Mouse (Mus musculus) forebrain, embryonic 14.5 days (tissue): ENCODE results near the gene Pten. TPM values are rescaled to one million over a fixed set of nuclear protein-coding genes. Genes with fewer than 3 reads are reported as not detected.
A peak's percentile ranks its signal among the peaks of the same experiment; 100 is the strongest.

Experiments
- ATAC-seq: fragments of 200-750 bp; cut with Nextera tagmentation; 2 replicates; pipeline ENCODE4 v1.8.0; 2017; ENCODE audit warnings: mild to moderate bottlenecking, moderate library complexity
- DNase-seq: peaks from one replicate; pipeline ENCODE4 v3.0.0-alpha.2; 2015; ENCODE audit warnings: low spot score
- H3K27ac ChIP-seq: fragments of 300-500 bp; sonication (generic); 2 replicates; pipeline ENCODE4 v1.5.1; 2014; ENCODE audit warnings: low read depth, mild to moderate bottlenecking, control low read depth, low read length, moderate library complexity
- H3K27me3 ChIP-seq: fragments of 300-500 bp; sonication (generic); replicated peaks from 2 replicates; pipeline ENCODE4 v1.6.1; 2014; ENCODE audit warnings: low read length, control low read depth, mixed read lengths; ENCODE audit not compliant: control insufficient read depth, insufficient read depth
- H3K36me3 ChIP-seq: fragments of 300-500 bp; sonication (generic); 2 replicates; pipeline ENCODE4 v1.6.1; 2014; ENCODE audit warnings: low read length, control low read depth; ENCODE audit not compliant: control insufficient read depth, insufficient read depth
- H3K4me1 ChIP-seq: fragments of 300-500 bp; sonication (generic); 2 replicates; pipeline ENCODE4 v1.6.1; 2014; ENCODE audit warnings: antibody characterized with exemption, low read length, control low read depth; ENCODE audit not compliant: control insufficient read depth, insufficient read depth
- H3K4me2 ChIP-seq: fragments of 300-500 bp; sonication (generic); 2 replicates; pipeline ENCODE4 v1.6.1; 2014; ENCODE audit warnings: mild to moderate bottlenecking, control low read depth, low read length
- H3K4me3 ChIP-seq: fragments of 300-500 bp; sonication (generic); 2 replicates; pipeline ENCODE4 v1.5.1; 2014; ENCODE audit warnings: low read depth, low read length, control low read depth
- H3K9ac ChIP-seq: fragments of 300-500 bp; sonication (generic); 2 replicates; pipeline ENCODE4 v1.6.1; 2014; ENCODE audit warnings: mild to moderate bottlenecking, low read length, control low read depth, moderate library complexity
- H3K9me3 ChIP-seq: fragments of 300-500 bp; sonication (generic); replicated peaks from 2 replicates; pipeline ENCODE4 v1.6.1; 2016; ENCODE audit warnings: low read length, control low read depth, mixed read lengths; ENCODE audit not compliant: control insufficient read depth
- WGBS: fragments of 180-500 bp; shearing (Covaris S2); extraction: QIAGEN DNeasy Blood & Tissue Kit; methylation state at CpG from one replicate; pipeline ENCODE4 v1.1.7; 2014; 5-methylcytosine and 5-hydroxymethylcytosine counted together
- polyA plus RNA-seq: library from polyadenylated mRNA; unstranded; fragments of >200 nt; fragmentation: Nextera tagmentation; extraction: Ambion mirVana; gene quantifications from 2 replicates; pipeline ENCODE4 v1.2.1, GENCODE M21; 2014

Gene Pten
- 15.6 and 18.3 TPM in 2 replicates for polyA plus RNA-seq

DNA sequence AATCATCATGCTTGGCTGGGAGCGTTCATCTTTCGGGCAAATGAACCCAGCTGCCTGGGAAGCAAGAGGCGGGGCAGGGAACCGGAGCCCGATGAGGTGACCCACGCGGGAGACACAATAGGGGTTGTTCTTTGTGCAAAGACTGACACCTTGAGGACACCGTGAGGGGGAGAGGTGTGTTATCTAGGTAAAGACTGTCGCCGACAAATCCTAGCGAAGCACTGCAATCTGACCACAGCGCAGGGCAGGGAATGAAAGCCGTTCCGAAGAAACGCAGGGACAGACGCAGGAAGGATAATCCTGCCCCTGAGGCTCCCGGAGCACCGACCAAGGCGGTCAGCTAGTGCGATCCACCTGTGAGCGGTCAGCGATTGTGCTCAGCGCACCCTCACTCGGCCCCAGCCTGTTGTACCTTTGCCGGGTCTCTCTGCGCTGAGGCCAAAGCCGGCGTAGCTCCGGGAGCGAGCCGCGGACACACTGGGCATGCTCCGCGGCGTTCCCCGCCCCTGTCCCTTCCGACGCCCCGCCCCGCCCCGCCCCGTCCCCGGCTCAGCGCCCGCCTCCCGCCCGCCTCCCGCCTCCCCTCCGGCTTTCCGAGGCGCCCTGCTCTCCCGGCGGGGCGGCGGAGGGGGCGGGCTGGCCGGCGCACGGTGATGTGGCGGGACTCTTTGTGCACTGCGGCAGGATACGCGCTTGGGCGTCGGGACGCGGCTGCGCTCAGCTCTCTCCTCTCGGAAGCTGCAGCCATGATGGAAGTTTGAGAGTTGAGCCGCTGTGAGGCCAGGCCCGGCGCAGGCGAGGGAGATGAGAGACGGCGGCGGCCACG is at the start of gene Pten:
TSS of gene Pten (plus strand) at position 598 of the 826 bp plus-strand sequence.
- Histone ChIP-seq H3K9ac (peak within 1 kb of the TSS; percentile 99), H3K9me3 (no peaks in the 10 kb centered on the region), H3K4me1 (peaks cover 19% of the 10 kb centered on the region), H3K36me3 (no peaks in the 10 kb centered on the region), H3K27ac (peak within 1 kb of the TSS; percentile 99), H3K4me2 (peak within 1 kb of the TSS; percentile 89), H3K4me3 (peak within 1 kb of the TSS; percentile 98), H3K27me3 (no peaks in the 10 kb centered on the region)
- ATAC-seq (peak; percentile 90), DNase-seq (peak; percentile 96)
- under 1% methylated on average over 65 of the region's 77 CpGs for WGBS

DNA sequence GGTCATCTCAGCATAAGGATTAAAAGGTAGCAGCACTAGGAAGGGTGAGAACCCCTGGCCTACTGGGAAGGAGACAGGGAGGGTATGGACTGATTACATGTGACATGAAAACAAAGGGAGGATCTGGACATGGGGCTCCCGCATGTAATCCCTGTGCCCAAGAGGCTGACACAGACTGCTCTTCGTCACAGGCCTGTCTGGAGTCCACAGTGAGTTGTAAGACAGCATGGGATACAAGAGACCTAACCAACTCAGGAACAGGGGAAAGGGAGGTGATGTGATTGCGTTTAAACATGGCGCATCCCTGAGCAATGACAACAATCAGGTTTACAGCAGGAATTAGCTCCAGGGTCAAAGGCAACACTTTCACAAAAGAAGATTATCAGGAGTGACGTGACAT is 48.3 kb upstream of the Pten start:
- Histone ChIP-seq H3K4me2 (no peak overlapping the region), H3K4me3 (no peak overlapping the region), H3K36me3 (peaks cover 21% of the 10 kb centered on the region), H3K27me3 (no peaks in the 10 kb centered on the region), H3K9ac (no peak overlapping the region), H3K27ac (no peak overlapping the region), H3K9me3 (no peaks in the 10 kb centered on the region), H3K4me1 (peaks cover 12% of the 10 kb centered on the region; the same call in 1 of the 2 replicates)
- WGBS = 90% methylated on average over 5 of the region's 5 CpGs
- no peak for ATAC-seq
- no peak for DNase-seq

DNA sequence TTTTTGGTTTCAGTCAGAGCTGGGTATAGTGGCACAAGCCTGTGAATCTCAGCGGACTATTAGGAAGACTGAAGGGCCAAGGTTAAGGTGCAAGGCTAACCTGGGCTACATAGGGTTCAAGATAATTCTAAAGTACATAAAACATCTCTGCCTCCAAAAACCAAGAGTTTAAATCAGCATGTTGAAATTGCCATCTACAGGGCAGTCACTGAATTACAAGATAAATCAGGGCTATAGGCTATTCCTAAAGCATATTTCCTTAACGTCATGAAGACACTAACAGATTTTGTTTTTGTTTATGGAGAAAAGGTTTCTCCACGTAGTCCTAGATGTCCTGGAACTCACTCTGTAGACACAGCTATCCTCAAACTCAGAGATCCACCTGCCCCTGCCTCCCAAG is 47.0 kb upstream of the Pten start:
- DNase-seq = peak; percentile 47
- no peak for ATAC-seq
- WGBS = 68% methylated on average over 3 of the region's 3 CpGs
- Histone ChIP-seq H3K9me3 (no peaks in the 10 kb centered on the region), H3K4me2 (no peak overlapping the region), H3K9ac (no peak overlapping the region), H3K36me3 (peaks cover 8% of the 10 kb centered on the region; the same call in 1 of the 2 replicates), H3K4me3 (no peak overlapping the region), H3K27ac (no peak overlapping the region), H3K4me1 (peaks cover 12% of the 10 kb centered on the region; the same call in 1 of the 2 replicates), H3K27me3 (no peaks in the 10 kb centered on the region)

DNA sequence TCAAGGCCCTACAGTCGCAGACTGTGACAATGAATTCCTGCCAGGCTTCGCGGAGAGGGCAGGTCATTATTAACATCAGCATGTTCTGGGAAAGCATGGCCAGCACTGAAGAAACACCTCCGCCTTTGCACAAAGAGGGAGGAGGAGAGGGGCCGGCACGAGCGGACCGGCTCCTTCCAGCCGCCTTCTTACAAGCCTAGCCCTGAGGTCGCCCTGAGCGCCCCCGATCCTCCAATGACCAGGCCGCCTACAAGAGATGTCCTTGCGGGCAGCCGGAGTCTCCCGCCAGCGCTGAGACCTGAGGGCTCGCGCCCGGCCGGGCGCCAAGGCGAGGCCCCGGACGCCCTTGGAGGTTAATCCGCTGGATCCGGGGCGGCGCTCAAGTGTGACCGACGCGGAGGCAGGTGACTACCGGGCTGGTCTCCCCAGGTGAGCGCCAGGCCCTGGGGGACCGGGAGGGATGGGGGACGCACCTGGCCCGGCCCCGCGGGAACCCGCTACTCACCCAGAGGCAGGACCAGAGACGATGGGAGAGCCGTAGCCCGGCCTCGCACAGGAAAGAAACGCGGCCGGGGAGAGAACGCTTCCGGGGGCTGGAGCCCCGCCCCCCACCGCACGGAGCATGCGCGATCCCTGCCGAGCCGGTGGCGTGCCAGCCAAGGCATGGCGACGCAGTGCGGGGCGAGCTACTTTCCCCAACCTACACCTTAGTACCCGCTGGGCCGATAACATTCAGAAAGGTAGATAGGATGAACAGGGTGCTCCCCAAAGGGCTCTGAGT is 45.3 kb upstream of the Pten start:
- Histone ChIP-seq H3K27me3 (no peaks in the 10 kb centered on the region), H3K4me2 (peak overlapping the region; percentile 74), H3K4me3 (peak overlapping the region; percentile 78), H3K4me1 (peaks cover 12% of the 10 kb centered on the region; the same call in 1 of the 2 replicates), H3K9ac (peak overlapping the region; percentile 92), H3K36me3 (no peaks in the 10 kb centered on the region), H3K9me3 (no peaks in the 10 kb centered on the region), H3K27ac (peak overlapping the region; percentile 90)
- DNase-seq = peak; percentile 93
- ATAC-seq = peak; percentile 98
- under 1% methylated on average over 62 of the region's 63 CpGs for WGBS

DNA sequence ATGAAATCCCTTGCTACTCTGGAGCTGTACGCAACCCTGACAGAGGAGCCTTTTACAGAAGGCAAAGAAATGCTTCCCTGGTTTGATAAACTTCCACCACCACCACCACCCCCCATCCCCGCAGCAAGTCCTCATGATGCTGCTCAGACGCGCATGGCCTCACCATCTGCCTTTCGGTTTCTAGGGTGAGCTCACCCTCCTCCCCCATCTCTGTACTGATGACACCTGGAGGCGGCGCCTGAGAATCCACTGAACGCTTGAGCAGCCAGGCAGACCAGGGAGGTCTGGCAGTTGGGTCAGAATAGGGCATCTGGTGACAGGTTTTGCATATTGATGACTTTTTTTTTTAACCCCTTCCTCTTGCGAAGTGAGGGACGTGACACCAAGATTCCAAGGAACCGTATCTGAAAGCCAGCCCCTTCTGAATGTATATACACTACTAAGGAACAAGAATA is 44.7 kb upstream of the Pten start:
- H3K9me3 ChIP-seq = no peaks in the 10 kb centered on the region
- no peaks in the 10 kb centered on the region for H3K27me3 ChIP-seq
- peak overlapping the region; percentile 92 for H3K9ac ChIP-seq
- no peaks in the 10 kb centered on the region for H3K36me3 ChIP-seq
- peak overlapping the region; percentile 90 for H3K27ac ChIP-seq
- DNase-seq (peak; percentile 89), ATAC-seq (peak; percentile 85)
- peaks cover 12% of the 10 kb centered on the region; the same call in 1 of the 2 replicates for H3K4me1 ChIP-seq
- under 1% methylated on average over 11 of the region's 11 CpGs for WGBS
- H3K4me2 ChIP-seq = peak overlapping the region; percentile 74
- peak overlapping the region; percentile 78 for H3K4me3 ChIP-seq

DNA sequence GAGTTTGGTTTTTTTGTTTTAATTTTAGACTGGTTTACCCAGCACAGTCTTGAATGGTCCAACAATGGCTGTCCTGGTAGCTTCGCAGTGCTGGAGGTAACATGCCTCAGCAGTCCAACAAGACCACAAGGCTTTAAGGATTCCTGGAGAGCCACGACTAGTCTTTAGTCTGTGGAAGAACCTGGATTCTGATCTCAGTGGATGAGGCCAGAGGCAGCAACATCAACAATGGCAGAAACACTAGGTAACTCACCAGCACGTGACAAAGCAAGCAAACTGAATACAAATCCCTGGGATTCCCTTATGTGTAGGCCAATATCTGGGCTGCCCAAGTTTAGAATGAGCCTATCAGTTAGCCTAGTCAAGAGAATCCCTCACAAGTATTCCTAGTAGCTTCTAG is 43.8 kb upstream of the Pten start:
- no peaks in the 10 kb centered on the region for H3K9me3 ChIP-seq
- H3K4me2 ChIP-seq = no peak overlapping the region
- H3K4me3 ChIP-seq = no peak overlapping the region
- peaks cover 12% of the 10 kb centered on the region; the same call in 1 of the 2 replicates for H3K4me1 ChIP-seq
- no peaks in the 10 kb centered on the region for H3K27me3 ChIP-seq
- H3K27ac ChIP-seq = no peak overlapping the region
- DNase-seq (no peak), ATAC-seq (no peak)
- H3K9ac ChIP-seq = no peak overlapping the region
- no peaks in the 10 kb centered on the region for H3K36me3 ChIP-seq
- 79% methylated on average over 3 of the region's 3 CpGs for WGBS

DNA sequence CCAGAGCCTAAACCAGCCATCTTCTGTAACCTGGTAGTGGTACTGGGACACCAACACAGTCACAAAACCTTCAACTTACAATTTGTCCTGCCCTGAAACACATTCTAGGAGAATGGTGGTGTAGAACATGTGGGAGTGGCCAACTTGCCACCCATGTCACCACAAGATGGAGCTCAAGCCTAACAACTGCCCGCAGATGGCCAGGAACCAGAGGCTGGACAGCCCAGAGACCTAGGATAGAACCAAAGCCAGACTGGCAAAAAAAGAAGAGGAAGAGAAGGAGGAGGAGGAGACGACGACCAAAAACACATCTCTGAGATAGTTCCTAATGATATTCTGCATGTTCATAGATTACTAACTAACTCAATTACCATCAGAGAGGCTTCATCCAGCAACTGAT is 42.1 kb upstream of the Pten start:
- no peak for ATAC-seq

DNA sequence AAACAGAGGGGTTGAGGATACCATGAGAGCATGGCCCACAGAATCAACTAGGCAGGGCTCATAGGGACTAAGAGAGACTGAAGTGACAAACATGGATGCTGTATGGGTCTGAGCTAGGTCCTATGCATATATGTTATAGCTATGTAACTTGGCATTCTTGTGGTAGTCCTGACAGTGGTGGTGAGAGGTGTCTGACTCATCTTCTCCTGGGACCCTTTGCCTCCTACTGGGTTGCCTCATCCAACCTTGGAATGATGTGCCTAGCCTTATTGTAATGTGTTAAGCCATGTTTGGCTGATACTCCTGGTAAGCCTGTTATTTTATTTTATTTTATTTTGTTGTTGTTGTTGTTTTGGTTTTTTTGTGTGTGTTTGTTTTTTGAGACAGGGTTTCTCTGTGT is 41.6 kb upstream of the Pten start:
- no peaks in the 10 kb centered on the region for H3K27me3 ChIP-seq

More for the DNA sequence above, 42.1 kb upstream of the Pten start:
- H3K36me3 ChIP-seq = no peaks in the 10 kb centered on the region
- DNase-seq = peak; percentile 78
- no peaks in the 10 kb centered on the region for H3K27me3 ChIP-seq
- H3K4me2 ChIP-seq = no peak overlapping the region
- H3K9ac ChIP-seq = no peak overlapping the region
- 4% methylated on average over 3 of the region's 3 CpGs for WGBS
- H3K4me1 ChIP-seq = peaks cover 12% of the 10 kb centered on the region; the same call in 1 of the 2 replicates
- no peaks in the 10 kb centered on the region for H3K9me3 ChIP-seq
- no peak overlapping the region for H3K4me3 ChIP-seq
- H3K27ac ChIP-seq = no peak overlapping the region

More for the DNA sequence above, 41.6 kb upstream of the Pten start:
- Histone ChIP-seq H3K9ac (no peak overlapping the region), H3K4me3 (no peak overlapping the region), H3K36me3 (no peaks in the 10 kb centered on the region), H3K4me1 (peaks cover 11% of the 10 kb centered on the region; the same call in 1 of the 2 replicates), H3K27ac (no peak overlapping the region), H3K4me2 (no peak overlapping the region), H3K9me3 (no peaks in the 10 kb centered on the region)
- DNase-seq (no peak), ATAC-seq (no peak)
